Mouse (Mus musculus) NIH3T3 (cell line): Measurements from ENCODE around the gene Olfr371.

Experiments used
- DNase-seq: peaks from one replicate; pipeline ENCODE4 v3.0.0-alpha.2; 2012; ENCODE audit warnings: low read depth

Olfr371 gene

DNA sequence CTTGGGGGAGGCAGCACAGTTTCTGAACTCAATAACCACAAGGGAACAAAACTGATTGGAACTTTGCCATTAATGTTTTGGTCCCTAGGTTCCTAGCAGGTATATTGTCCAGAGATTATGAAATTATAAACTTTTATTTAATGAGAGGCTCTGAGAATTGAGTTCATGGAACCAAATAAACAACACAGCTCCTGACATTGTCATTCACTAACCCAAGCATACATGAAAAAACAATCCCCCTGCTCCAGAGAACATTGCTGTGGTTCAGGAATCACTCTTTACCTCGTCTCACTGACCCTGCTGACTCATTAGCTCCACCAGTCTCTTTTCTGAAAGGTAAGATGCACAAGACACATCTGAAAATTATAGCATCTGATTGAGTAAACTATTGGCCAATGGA is at the start of gene Olfr371:
TSS of gene Olfr371 (plus strand) at position 301 of the 400 bp plus-strand sequence.
- DNase-seq, result no peak

DNA sequence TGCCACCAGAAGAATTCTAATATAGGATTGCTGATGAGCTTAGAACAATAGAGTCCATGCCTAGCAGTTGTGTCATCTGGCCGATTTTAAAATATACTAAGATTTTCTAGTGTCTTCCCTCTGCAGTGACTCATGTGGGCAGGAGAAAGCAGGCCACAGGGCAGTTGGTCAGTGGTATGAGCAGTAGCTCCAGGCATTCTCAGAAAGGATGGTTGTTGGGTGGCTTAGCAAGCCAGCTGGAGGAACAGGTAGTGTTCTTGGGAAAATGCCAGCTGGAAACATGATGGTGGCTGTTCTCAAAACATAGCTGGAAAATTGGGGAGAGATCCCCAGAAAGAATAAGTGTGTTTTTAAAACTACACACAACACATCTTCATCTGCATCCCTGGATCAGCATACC is 33.4 kb upstream of the Olfr371 start:
- no peak for DNase-seq

DNA sequence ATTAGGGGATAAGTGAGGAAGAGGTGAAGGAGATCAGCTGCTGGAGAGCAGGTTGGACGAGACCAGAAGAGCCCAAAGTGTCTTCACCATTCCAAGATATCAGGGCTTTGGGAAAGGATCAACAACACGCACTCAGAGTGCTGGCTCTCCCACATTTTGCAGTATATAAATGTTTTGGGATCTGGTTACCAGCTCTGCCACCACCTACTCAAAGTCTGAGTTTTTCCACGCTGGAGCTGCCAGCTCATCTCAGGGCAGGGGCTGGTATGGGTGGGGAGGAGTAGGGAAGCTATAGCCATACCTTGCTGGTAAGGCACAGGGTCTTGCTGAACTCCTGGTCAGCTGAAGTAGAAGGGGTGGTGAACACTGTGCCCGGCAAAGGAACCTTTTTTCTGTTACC is 5.6 kb upstream of the Olfr371 start:
- DNase-seq, result no peak

DNA sequence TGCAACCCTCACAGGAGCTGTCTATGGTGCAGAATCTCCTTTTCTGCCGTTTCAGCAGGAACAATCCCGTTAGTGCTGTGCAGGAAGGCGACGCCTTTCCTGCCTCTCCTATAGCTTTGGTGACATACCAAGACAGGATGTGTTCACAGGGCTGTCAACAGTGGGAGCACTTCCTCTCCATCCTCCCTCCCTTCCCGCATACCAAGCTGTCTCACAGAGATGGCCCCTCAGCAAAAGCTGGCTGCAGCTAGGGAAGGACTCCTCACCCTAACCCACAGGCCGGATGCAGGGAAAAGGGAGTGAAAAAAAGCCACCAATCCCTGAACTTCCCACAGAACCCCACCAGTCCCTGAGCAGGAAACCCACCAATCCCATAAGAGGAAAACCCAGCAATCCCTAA is 4.8 kb upstream of the Olfr371 start:
- peak; percentile 39 for DNase-seq

DNA sequence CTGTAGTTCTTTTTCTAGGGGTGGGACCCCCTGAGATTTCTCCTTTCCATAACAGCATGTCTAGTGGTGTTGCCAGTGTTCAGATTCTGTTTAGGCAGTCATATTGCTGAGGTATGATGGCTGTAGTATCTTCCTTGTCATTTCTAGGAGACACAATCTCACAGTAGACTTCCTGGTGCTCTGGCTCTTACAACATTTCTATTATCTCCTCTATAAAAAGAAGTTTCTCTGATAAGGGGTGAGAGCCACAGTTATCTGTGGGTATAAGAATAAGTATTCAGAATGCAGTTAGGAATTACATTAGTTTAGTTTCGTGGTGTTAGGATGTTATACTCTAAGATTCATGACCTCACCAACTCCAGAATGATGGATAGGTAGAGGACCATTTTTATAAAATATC is 1.5 kb downstream of the Olfr371 start:
- DNase-seq, result no peak
